29 mouse cellular contexts compared by ENCODE assay signal in genomic region chr15:62908379-62908778, GRCm38 (mm10).
DNase-seq lines count a peak whose midpoint lies in the region; ATAC-seq and TF ChIP-seq lines count a peak whose summit lies in the region.
"Had no signal": no experiment of that assay in that cellular context is flagged by ENCODE, and none has a peak within 500 bp of the region (broad histone marks: within the 10 kb centered on the region; RNA-seq: fewer than 3 reads in every experiment).

No protein-coding gene starts in this region.

- 0 out of 2 replicates have a peak, but pooled peaks cover 2% of the 10 kb centered on the region for H3K9me3 ChIP-seq in intestine, embryonic 14.5 days (ENCODE audit: control insufficient read depth, low read length)
- no peaks in the 10 kb centered on the region for H3K9me3 ChIP-seq in intestine, postnatal 0 days (ENCODE audit: control insufficient read depth)
- H3K9me3 ChIP-seq in lung, embryonic 15.5 days, result no peaks in the 10 kb centered on the region
- H3K9me3 ChIP-seq in embryonic facial prominence, embryonic 15.5 days (replicated peaks), result no peaks in the 10 kb centered on the region
- H3K9me3 ChIP-seq in stomach, embryonic 15.5 days, result no peaks in the 10 kb centered on the region
- H3K9me3 ChIP-seq: forebrain, embryonic 15.5 days; hindbrain, embryonic 13.5 days; limb, embryonic 10.5 days; limb, embryonic 15.5 days; liver, embryonic 15.5 days; midbrain, embryonic 12.5 days; neural tube, embryonic 13.5 days had no signal

- DNase-seq in intestine, embryonic 14.5 days (ENCODE audit: low spot score), result no peak
- no peak for DNase-seq in lung, postnatal 36 days
- no peak for DNase-seq in left cerebral cortex, adult 11 months (ENCODE audit: low spot score)
- DNase-seq: adrenal gland, postnatal 14 days; cerebellum, adult 11-12 months; cerebellum, adult 9-11 months; gastrocnemius, adult 2 months; gastrocnemius, postnatal 36 days; heart, postnatal 4 days; kidney, adult 2 months; kidney, postnatal 14 days; layer of hippocampus, postnatal 36 days; lung, postnatal 4 days; right cerebral cortex, postnatal 4 days; thymus, postnatal 25 days had no signal

- peaks cover 8% of the 10 kb centered on the region; the same call in 1 of the 2 replicates for H3K4me1 ChIP-seq in intestine, embryonic 14.5 days (replicated peaks; ENCODE audit: control insufficient read depth, insufficient read depth, low read length)
- H3K4me1 ChIP-seq in intestine, postnatal 0 days (replicated peaks; ENCODE audit: control insufficient read depth, insufficient read depth, low read length), result no peaks in the 10 kb centered on the region
- H3K4me1 ChIP-seq in lung, embryonic 15.5 days, result peaks cover 8% of the 10 kb centered on the region
- peaks cover 4% of the 10 kb centered on the region; the same call in 1 of the 2 replicates for H3K4me1 ChIP-seq in embryonic facial prominence, embryonic 15.5 days
- H3K4me1 ChIP-seq in stomach, embryonic 15.5 days, result 0 out of 2 replicates have a peak, but pooled peaks cover 3% of the 10 kb centered on the region
- H3K4me1 ChIP-seq: limb, embryonic 10.5 days; liver, embryonic 15.5 days had no signal

- peak overlapping the region; percentile 34; the same call in 1 of the 2 replicates for H3K27ac ChIP-seq in intestine, embryonic 14.5 days (ENCODE audit: low read depth)
- H3K27ac ChIP-seq in intestine, postnatal 0 days (ENCODE audit: low read depth, low read length), result no peak overlapping the region
- H3K27ac ChIP-seq in lung, embryonic 15.5 days, result peak overlapping the region; percentile 43; the same call in 1 of the 2 replicates
- H3K27ac ChIP-seq in embryonic facial prominence, embryonic 15.5 days (replicated peaks), result 0 out of 2 replicates have a peak overlapping the region, but pooled peaks have one; percentile 17
- H3K27ac ChIP-seq in stomach, embryonic 15.5 days, result peak overlapping the region; percentile 41
- H3K27ac ChIP-seq: forebrain, embryonic 15.5 days; gastrocnemius, adult 2 months; hindbrain, embryonic 13.5 days; limb, embryonic 10.5 days; limb, embryonic 15.5 days; liver, embryonic 15.5 days; midbrain, embryonic 12.5 days; neural tube, embryonic 13.5 days had no signal

- WGBS in intestine, embryonic 14.5 days, result 12% methylated on average over 4 of the region's 4 CpGs
- WGBS in intestine, postnatal 0 days, result 31% methylated on average over 4 of the region's 4 CpGs
- 21% methylated on average over 4 of the region's 4 CpGs for WGBS in lung, embryonic 15.5 days
- WGBS in embryonic facial prominence, embryonic 15.5 days, result 29% methylated on average over 4 of the region's 4 CpGs
- 23% methylated on average over 4 of the region's 4 CpGs for WGBS in stomach, embryonic 15.5 days

- no peak for ATAC-seq in intestine, embryonic 14.5 days (replicated peaks; ENCODE audit: low FRiP score, low TSS enrichment, low read depth)
- ATAC-seq in intestine, postnatal 0 days, result no peak
- peak; percentile 73; the same call in 1 of the 2 replicates for ATAC-seq in lung, embryonic 15.5 days (ENCODE audit: borderline replicate concordance, extremely low read depth, low FRiP score, low TSS enrichment)
- ATAC-seq in embryonic facial prominence, embryonic 15.5 days (ENCODE audit: insufficient number of reproducible peaks, low FRiP score, low TSS enrichment, low read depth), result no peak
- no peak for ATAC-seq in stomach, embryonic 15.5 days (ENCODE audit: insufficient read depth, low FRiP score, low read depth)
- ATAC-seq: CD4-positive, CD25-positive, alpha-beta regulatory T cell, adult 4 months; forebrain, embryonic 15.5 days had no signal

- H3K4me3 ChIP-seq in intestine, embryonic 14.5 days (ENCODE audit: low read depth, low read length), result no peak overlapping the region
- H3K4me3 ChIP-seq in intestine, postnatal 0 days (ENCODE audit: low read depth, low read length), result no peak overlapping the region
- H3K4me3 ChIP-seq in lung, embryonic 15.5 days, result no peak overlapping the region
- no peak overlapping the region for H3K4me3 ChIP-seq in embryonic facial prominence, embryonic 15.5 days (replicated peaks)
- no peak overlapping the region for H3K4me3 ChIP-seq in stomach, embryonic 15.5 days (replicated peaks)
- H3K4me3 ChIP-seq: forebrain, embryonic 15.5 days; gastrocnemius, adult 2 months; hindbrain, embryonic 13.5 days; limb, embryonic 10.5 days; limb, embryonic 15.5 days; liver, embryonic 15.5 days; megakaryocyte, embryonic 14.5 days; midbrain, embryonic 12.5 days; neural tube, embryonic 13.5 days had no signal

- H3K27me3 ChIP-seq in intestine, embryonic 14.5 days (replicated peaks; ENCODE audit: control insufficient read depth, insufficient read depth, low read length), result no peaks in the 10 kb centered on the region
- H3K27me3 ChIP-seq in intestine, postnatal 0 days (replicated peaks; ENCODE audit: control insufficient read depth, insufficient read depth, low read length), result no peaks in the 10 kb centered on the region
- no peaks in the 10 kb centered on the region for H3K27me3 ChIP-seq in lung, embryonic 15.5 days
- no peaks in the 10 kb centered on the region for H3K27me3 ChIP-seq in embryonic facial prominence, embryonic 15.5 days
- no peaks in the 10 kb centered on the region for H3K27me3 ChIP-seq in stomach, embryonic 15.5 days (replicated peaks)
- H3K27me3 ChIP-seq: forebrain, embryonic 15.5 days; hindbrain, embryonic 13.5 days; limb, embryonic 15.5 days; liver, embryonic 15.5 days; megakaryocyte, embryonic 14.5 days; neural tube, embryonic 13.5 days had no signal

- TF ChIP-seq CTCF in intestine, postnatal 0 days (IDR thresholded peaks at IDR 0.05; ENCODE audit: low read depth), result no peak

- no peak overlapping the region for H3K9ac ChIP-seq in intestine, embryonic 14.5 days (ENCODE audit: low read length)
- H3K9ac ChIP-seq in intestine, postnatal 0 days (ENCODE audit: low read depth, low read length), result no peak overlapping the region
- no peak overlapping the region for H3K9ac ChIP-seq in lung, embryonic 15.5 days
- H3K9ac ChIP-seq in embryonic facial prominence, embryonic 15.5 days, result no peak overlapping the region
- no peak overlapping the region for H3K9ac ChIP-seq in stomach, embryonic 15.5 days
- H3K9ac ChIP-seq: forebrain, embryonic 15.5 days; hindbrain, embryonic 13.5 days; limb, embryonic 15.5 days; liver, embryonic 15.5 days; midbrain, embryonic 12.5 days; neural tube, embryonic 13.5 days had no signal

- H3K4me2 ChIP-seq in intestine, embryonic 14.5 days (ENCODE audit: low read length), result no peak overlapping the region
- no peak overlapping the region for H3K4me2 ChIP-seq in intestine, postnatal 0 days (replicated peaks; ENCODE audit: low read depth)
- no peak overlapping the region for H3K4me2 ChIP-seq in lung, embryonic 15.5 days
- no peak overlapping the region for H3K4me2 ChIP-seq in embryonic facial prominence, embryonic 15.5 days (replicated peaks)
- H3K4me2 ChIP-seq in stomach, embryonic 15.5 days, result no peak overlapping the region
- H3K4me2 ChIP-seq: forebrain, embryonic 15.5 days; heart, embryonic 11.5 days; hindbrain, embryonic 13.5 days; limb, embryonic 15.5 days; liver, embryonic 15.5 days; midbrain, embryonic 12.5 days; neural tube, embryonic 13.5 days had no signal

- no peaks in the 10 kb centered on the region for H3K36me3 ChIP-seq in intestine, embryonic 14.5 days (ENCODE audit: control insufficient read depth, insufficient read depth, low read length)
- H3K36me3 ChIP-seq in intestine, postnatal 0 days (ENCODE audit: control insufficient read depth, insufficient read depth), result no peaks in the 10 kb centered on the region
- no peaks in the 10 kb centered on the region for H3K36me3 ChIP-seq in lung, embryonic 15.5 days
- H3K36me3 ChIP-seq in embryonic facial prominence, embryonic 15.5 days, result no peaks in the 10 kb centered on the region
- H3K36me3 ChIP-seq in stomach, embryonic 15.5 days, result no peaks in the 10 kb centered on the region
- H3K36me3 ChIP-seq: forebrain, embryonic 15.5 days; hindbrain, embryonic 13.5 days; limb, embryonic 10.5 days; limb, embryonic 15.5 days; liver, embryonic 15.5 days; midbrain, embryonic 12.5 days; neural tube, embryonic 13.5 days had no signal
